Mouse (Mus musculus) layer of hippocampus, postnatal 14 days (tissue): ENCODE results near the gene Akt3. TPM values are rescaled to one million over a fixed set of nuclear protein-coding genes. Genes with fewer than 3 reads are reported as not detected.

Experiments used
- DNase-seq, 2 experiments: peaks; one replicate each; pipeline ENCODE4 v3.0.0; 2021 to 2022; ENCODE audit warnings: low spot score in 2 of 2, mixed read lengths in 1 of 2
- total RNA-seq, 2 experiments: library from RNA; stranded (reverse); gene quantifications; 2 replicates each; pipeline ENCODE4 v1.2.3; 2021

Akt3 gene
- total RNA-seq, 2 experiments from 2014 or later: 287 to 289 TPM

DNA sequence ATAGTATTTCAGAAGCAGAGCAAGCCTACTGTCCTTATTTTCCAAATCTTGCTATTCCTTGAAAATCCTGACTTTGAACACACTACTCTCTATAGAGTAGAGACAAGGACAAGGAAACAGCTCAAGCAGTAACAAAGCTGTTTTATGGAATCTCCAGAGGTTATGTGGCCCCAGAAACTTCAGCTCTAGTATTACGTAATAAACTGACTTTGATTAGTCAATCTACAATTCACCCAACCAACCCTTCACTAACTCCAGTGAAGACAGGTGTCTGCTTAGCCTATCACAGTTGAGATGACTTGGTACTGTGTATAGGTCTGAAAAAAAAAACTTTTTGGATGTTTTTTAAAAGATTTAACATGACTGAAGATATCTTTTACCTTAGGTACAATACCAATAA lies 67.6 kb downstream of the Akt3 start:
- DNase-seq: no peak

DNA sequence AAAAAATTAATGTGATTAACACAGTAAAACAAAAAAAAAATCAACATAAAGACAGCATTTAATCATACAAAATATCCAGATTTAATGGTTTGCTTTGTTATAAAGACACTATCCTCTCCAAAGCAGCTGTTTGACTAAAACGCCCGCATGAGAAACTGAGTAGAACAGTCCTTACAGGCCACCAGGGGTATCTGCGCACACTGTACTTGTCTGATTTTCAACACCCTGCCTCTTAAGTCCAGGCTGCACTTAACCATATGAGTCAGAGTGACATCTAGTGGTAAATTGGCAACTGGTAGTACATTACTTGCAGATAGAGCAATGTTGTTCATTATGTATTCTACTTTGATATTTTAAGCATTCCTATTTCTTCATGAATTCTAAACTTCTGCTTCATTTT lies 69.3 kb downstream of the Akt3 start:
- peak in 1 of 2 experiments; percentile 71 for DNase-seq

DNA sequence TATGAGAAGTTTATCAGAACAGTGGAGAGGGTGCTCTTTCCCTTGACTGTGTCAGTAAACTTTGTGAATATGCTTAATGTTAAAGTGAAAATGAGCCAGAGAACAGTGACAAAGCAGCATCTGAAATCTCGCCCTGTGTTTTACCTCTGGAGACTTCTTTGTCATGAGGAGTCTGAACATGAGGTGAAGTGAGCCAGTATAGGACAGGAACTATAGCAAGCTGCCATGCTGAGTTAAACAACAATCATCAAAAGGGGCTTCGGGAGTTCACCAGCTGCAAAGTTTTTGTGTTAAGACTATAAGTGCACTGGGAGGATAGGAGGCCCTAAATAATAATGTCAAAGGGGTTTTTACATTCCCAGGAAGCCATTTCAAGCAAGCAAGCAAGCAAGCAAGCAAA lies 71.3 kb downstream of the Akt3 start:
- no peak for DNase-seq

DNA sequence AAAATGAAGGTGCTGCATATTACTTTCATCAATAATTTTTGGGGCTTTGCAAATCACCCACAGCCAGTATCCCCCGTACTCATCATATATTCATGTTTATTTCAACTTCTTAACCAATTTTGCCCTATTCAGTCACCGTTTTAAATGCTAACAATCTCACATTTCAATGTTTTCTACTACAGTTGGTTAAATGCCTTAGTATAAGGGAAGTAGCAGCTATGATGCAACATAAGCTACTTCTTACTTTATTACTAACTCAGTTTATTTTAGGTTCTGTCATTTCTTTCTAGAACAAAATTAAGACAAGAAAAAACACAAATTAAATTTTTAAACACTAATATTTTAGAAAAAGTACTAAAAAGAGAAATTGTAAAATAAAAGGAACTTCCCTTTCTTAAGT lies 78.4 kb downstream of the Akt3 start:
- DNase-seq: no peak

DNA sequence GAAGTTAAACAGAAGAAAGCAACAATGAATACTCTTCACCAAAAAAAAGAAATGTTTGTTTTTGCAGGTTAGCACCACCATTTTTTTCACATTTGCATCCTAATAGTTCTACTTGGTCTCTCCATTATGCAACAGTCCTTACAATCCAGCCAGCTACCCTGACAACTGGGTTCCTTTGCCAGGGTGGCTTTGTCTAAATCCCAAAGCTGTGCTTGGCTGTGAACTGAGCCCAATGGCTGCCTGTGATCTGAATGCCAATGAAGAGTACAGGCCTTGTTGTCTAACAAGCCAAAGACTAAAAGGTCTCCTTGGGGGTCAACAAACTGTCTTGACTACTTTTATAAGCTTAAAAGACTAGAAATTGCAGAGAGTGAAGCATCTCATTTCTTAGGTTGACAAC lies 82.6 kb downstream of the Akt3 start:
- DNase-seq: peak; percentile 41 to 88

DNA sequence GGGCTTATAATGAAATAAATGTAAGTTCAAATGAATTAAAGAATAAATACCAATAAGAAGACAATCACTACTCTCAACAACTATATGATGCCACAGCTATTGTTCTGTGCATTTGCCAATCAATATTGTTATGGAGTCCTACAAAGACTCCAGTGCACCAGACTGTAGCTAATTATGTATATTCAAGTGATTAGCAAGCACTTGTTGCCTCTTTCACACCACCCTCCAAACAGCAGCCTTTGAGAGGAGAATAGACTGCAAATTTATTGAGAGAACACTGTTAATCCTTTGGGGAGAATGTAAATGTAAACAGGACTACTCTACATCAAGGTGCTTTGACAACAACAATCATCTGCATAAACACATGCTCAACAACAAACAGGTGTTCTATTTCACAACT lies 86.7 kb downstream of the Akt3 start:
- no peak for DNase-seq

DNA sequence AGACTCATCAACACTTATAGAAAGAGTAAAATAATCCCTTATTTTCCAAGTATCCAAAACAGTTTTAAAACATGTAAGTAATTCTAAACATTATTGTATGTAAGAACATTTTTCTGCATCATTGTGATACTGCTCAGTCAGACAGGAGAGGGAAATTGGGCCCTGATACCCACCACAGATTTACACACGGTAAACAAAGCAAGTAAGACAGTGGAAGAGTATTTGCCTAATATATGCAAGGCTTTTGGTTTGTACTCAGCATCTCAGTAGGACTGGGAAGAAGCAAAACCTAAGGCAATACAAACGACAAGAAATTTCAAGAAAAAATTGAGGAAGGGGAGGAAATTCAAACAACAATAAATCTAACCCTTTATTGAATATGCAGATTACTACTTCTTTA lies 92.2 kb downstream of the Akt3 start:
- no peak for DNase-seq

DNA sequence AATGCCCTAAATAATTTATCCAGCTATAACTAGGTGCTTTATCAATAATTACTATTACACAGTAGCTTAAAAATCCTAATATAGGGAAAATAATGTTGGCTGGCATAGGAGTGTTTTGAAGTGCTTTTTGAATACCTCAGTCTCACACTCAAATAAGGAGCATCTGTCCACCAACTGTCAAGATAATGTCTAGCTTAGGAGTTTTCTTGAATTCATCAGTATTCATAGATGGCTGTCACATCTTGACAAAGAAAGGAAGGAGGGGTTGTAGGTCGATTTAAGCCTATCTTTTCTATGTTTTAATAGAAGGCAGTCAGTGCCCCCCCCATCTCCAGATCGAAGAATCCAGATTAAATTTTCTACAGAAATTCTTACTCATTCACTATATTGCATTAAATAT lies 92.7 kb downstream of the Akt3 start:
- DNase-seq: no peak

DNA sequence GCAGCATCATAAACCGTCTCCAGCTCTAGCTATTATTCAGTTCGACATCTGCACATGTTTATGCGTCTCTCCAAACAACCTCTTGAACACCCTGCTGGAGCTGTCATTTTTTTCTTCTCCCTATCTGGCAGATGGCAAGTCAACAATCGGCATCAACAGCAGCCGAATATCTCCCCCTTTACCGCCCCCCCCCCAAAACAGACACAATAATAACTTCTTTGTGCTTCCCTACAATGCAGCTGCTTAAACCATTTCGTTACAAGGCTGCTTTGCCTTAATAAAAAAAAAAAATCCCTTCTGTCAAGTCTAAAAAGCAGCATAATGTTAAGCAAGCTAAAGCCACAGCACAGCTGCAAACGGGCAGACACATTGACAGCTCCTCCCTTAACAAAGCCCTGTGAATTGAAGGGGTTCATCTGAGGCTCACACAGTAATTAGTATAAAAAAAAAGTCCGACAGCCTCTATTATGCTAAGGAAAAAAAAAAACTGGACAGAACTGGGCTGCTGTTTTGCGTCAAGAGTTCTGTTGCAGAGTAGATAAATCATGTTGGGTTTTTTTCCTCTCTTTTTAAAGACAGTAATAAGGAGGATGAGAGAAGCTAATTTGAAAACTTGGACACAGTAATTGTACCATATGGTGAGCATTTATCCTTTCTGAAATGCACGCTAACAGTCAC lies 107.5 kb downstream of the Akt3 start:
- peak in 1 of 2 experiments; percentile 55 for DNase-seq

DNA sequence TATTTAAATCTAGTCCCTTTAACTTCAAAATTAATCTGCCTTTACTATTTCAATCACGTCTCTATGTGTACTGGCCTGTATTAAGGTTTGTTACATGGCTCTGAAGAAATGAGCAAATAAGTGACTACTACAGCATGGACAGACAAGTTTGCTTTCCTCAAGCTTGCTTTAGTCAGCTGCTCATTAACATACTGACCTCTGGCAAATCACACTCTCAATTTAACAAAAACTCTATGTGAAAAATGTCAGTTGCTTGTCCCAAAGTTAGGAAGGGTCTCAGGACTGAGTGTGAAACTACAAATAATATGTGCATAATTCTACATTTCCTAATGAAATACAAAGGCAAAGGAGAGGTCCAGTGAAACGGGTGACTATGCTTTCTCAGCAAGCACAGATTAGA lies 109.3 kb downstream of the Akt3 start:
- DNase-seq: no peak

DNA sequence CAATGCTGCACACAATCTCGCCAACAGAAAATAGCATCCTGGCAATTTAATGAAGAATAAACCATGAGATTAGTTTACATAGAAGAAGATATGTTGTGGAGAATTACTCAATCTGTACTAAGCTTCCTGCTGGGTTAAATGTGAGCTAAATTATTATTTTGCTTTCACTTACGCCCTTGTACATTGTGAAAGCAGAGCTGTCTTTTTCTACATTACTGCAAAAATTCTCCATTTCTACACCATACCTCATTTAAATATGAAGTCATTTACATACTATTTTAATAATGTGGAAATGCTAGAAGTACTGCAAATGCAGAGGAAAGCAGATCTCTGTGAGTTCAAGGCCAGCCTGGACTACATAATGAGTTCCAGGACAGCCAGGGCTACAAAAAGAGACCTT lies 116.5 kb downstream of the Akt3 start:
- no peak for DNase-seq

DNA sequence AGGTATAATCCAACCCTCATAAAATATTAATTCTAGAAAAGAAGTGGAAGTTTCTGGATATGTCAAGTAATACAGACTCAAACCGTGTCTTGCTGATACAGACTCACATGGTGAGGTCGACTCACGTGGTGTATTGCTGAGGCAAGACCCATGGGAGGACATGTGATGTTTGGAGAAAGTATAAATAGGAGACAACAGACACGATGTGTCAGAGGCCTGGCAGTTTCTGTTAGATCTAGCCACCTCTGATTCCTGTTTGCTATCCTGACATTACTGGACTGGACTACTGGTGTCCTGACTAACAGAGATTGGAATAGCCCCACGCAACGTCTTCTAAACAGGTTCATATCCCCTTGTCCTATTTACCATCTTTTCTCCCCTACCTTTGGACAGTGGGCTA lies 118.4 kb downstream of the Akt3 start:
- DNase-seq: no peak

DNA sequence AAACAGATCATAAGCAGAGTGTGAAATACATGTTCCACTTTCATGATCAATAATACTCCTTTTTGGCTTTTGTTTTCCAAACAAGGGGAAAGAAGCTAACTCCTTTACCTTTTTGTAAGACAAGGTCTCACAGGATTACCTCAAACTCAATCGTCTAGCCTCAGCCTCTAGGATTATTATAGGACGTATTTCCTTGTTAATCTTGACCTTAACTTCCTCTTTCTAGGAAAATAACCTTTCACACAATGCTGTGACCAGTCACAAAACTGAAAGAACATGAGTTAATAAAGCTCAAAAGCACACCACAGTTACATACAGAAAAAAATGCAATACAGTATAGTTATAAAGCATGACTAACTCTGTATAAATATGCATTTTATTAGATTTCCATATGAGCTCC lies 126.5 kb downstream of the Akt3 start:
- no peak for DNase-seq

DNA sequence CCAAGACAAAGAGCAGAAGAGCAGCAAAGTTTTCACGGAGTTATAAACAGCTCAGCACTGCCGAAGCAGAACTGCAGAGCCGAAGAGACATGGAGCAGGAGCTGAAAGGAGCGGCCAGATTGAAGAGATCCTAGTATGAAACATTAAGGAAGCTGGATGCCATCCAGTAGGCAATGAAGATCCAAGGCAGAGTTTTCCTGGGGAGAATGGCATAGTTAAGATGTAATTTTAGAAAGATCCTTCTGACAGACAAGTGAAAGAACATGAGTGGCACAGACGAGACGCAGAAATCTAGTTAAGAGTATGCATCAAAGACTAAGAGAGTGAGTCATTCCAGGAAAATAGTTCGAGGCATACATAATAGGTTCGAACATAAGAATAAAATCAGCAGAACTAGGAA lies 131.3 kb downstream of the Akt3 start:
- peak in 1 of 2 experiments; percentile 59 for DNase-seq

DNA sequence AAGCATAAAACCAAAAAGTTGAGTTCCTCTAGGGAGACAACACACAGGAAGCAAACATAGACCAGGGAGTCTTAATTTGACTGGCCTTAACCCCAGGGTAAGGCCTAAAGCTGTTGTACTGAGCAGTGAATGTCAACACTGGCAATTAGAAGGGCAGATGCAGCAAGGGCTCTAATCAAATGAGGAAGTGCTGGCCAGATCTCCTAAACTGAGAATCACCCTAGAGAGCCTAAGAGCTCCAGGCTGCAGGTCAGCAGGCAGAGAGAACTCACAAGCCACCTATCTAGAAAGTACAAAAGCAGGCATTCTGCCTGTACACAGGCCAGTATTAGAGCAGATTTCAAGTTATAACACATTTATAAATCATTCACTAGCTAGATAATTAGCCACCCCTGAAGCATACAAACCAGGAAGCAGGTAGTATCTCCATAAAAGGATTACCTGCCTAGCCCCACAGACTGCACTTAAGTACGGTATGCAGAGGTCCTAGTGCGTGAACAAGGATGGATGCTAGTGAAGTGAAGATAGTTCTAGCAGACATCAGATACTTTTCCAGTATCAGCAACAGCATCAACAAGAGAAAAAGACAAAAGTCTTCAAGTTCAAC lies 147.2 kb downstream of the Akt3 start:
- no peak for DNase-seq

DNA sequence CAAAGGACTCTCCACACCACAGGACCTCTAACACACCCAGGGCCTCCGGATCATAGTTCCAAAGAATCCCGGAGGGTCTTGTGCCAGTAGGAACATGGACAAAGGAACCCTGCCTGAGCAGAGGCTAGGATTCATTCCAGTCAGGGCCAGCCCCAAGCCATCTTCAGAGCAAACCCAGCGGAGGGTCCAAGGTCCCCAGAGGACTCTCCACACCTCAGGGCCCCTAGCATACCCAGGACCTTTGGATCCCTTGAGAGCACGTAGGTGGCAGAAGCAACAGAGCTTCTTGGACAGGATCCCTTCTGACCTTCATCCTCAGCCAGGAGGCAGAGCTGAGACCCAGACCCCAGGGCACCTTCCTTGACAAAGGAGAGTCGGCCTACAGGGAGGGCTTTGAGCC lies 167.5 kb downstream of the Akt3 start:
- DNase-seq: no peak

DNA sequence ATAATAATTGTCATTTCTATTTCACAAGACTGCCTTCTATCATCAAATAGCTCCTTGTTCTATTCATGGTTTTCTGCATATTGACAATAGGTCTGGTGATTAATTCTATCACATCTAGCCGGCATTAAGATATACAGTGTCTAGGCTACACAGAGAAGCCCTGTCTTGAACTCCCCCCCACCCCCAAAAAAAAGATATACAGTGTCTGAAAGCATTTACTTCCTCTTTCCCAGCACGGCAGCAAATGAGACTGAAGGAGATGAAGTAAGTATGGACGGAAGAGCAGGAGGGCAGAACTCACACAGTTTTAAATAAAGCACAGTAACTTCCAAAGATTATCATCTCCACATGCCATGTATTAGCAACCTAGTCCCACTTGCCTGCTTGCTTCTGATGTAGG lies 168.5 kb downstream of the Akt3 start:
- no peak for DNase-seq

DNA sequence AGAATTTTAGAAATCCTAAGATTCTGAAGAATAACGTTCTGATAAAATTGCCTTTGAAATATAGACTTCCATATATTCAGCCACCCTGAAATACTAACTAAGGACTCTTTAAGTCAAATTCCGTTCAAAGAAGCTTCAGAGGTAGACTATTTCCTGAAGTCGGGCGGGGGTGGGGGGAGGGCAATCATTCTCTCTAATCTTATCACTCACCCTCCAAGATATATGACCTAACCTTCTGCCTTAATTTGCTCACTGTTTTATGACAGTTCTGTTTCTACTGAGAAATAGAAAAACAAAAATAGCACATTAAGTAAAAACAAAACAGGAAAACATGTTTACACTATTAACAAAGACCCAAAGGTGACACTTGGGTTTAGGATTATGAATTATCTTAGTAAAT lies 169.0 kb downstream of the Akt3 start:
- DNase-seq: no peak

DNA sequence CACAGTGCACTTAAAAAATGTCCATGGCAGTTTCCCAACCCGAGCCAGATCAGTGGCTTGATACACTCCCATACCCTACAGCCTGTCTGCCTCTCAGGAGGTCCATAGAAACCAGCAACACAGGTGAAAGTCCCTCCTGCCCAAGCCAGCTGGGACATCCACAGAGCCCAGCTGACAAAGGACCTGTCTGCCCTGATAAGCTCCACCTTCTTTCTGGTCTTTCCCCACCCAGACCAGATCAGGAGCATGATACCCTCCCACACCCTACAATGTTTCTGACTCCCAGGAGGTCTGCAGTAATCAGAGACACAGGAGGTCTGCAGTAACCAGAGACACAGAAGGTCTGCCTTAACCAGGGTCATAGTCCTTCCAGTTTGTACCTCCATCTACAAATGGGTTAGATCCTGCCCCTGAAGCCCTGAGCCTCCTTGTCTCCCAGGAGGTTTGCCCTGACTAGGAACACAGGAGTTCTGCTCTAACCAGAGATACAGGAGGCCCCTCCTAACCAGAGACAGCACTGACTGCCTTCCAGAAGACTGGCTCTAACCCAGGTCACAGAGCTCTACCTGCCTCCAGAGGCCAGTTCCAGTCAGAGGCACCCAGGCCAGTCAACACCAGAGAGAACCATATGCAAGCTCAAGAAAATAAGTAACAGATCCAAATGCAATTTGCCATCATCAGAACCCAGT lies 175.9 kb downstream of the Akt3 start:
- DNase-seq: no peak

DNA sequence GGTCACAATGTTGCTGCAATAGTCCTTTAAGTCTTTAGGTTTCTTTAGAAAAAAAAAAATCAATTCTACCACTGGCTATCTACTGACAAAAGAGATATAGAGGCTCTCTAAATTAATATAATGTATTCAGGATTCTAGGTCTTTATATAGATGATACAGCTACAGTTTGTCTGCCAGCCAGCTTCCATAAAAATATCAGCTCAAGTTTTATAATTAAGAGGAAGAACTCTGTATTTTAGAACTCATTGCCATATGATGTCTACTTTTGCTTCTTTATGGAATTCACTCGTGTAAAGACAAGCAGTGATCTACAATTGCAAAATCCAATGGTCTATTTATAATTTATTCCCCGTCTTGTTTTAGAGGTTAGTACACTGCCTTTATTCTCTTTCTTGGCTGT lies 188.8 kb downstream of the Akt3 start:
- DNase-seq: no peak

DNA sequence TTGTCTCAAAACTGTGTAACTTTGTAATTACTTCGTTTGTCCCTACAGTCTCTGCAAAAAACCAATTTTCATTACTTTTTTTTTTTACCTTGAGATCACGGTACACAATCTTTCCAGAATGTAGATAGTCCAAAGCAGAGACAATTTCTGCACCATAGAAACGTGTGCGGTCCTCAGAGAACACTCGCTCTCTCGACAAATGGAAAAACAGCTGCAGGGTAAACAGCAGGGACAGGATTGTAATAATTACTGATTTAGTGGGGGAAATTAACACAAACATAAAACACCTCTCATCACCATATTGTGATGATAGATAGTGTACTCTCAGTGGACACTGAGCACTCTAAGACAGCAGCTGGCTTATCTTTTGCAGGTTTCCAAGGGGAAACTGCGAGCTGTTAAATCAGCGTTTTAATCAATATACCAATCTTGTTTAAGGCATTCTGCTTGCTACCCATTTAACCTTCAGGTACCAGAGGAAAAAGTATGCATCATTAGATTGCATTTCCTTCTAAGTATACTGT lies 190.8 kb downstream of the Akt3 start:
- no peak for DNase-seq

DNA sequence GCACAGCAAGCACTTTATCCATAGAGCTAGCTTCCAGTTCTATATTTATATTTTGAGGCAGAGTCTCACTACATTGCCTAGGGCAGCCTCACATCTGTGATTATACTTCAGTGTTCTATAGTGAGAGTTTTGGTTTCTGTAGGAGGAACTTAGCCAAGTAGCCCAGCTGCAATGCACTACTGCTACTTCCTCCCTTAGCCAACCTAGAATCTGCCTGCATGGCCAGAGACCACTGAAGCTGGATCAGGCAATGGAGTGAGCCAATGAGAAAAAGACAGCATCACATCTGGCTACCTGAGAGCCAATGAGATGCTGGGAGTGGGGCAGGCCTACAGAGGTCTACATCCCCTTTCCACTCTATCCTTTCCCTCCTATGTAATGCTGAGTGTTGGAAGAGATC lies 192.3 kb downstream of the Akt3 start:
- no peak for DNase-seq

DNA sequence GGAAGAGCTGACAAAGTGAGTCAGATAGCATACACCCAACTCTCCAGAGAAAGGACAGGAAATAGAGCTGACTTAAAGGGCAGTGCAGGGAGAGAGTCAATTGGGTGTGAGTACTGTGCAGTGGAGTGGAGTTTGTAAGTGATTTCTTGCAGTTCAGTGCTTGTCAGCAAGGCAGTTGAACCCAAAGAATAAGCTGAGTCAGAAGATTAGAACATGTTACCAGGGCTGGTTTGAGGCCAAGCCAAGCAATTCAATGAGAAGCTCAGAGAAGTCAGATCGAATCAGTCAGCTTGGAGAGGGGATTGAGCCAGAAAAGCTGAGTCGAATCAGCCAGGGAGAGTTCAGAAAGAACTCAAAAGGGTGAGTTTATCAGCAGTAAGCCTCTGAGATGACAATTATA lies 196.2 kb downstream of the Akt3 start:
- no peak for DNase-seq
